Mouse (Mus musculus) mesoderm, embryonic 11.5 days (tissue): ENCODE measurements around the gene Rph3al.
A peak's percentile ranks its signal among the peaks of the same experiment; 100 is the strongest.

Source experiments
- DNase-seq: peaks from one replicate; pipeline ENCODE4 v3.0.0-alpha.2; 2012; ENCODE audit warnings: low read depth, low spot score

Rph3al gene

GRCm38 (mm10) chr11:75862466-75862865 lies 75.8 kb downstream of the Rph3al start:
- DNase-seq, result no peak

- no peak for DNase-seq
These were observed 76.6 kb downstream of the Rph3al start for GRCm38 (mm10) chr11:75861653-75862052.

- no peak for DNase-seq
These were observed 77.0 kb downstream of the Rph3al start for GRCm38 (mm10) chr11:75861213-75861612.

- DNase-seq, result no peak
These were observed 78.8 kb downstream of the Rph3al start for GRCm38 (mm10) chr11:75859460-75859859.

GRCm38 (mm10) chr11:75858975-75859374 lies 79.3 kb downstream of the Rph3al start:
- DNase-seq, result no peak

GRCm38 (mm10) chr11:75857781-75858180 lies 80.4 kb downstream of the Rph3al start:
- DNase-seq, result no peak

- DNase-seq, result no peak
These were observed 83.9 kb downstream of the Rph3al start for GRCm38 (mm10) chr11:75854327-75854726.

GRCm38 (mm10) chr11:75853067-75853636 lies 85.1 kb downstream of the Rph3al start:
- DNase-seq, result no peak

- DNase-seq, result no peak
These were observed 85.7 kb downstream of the Rph3al start for GRCm38 (mm10) chr11:75852485-75852884.

- DNase-seq, result no peak
These were observed 88.7 kb downstream of the Rph3al start for GRCm38 (mm10) chr11:75849552-75849951.

- peak; percentile 72 for DNase-seq
These were observed 91.6 kb downstream of the Rph3al start for GRCm38 (mm10) chr11:75846589-75846988.

GRCm38 (mm10) chr11:75845675-75846074 lies 92.6 kb downstream of the Rph3al start:
- no peak for DNase-seq

- DNase-seq, result no peak
These were observed 95.2 kb downstream of the Rph3al start for GRCm38 (mm10) chr11:75842904-75843619.

GRCm38 (mm10) chr11:75841503-75841902 lies 96.7 kb downstream of the Rph3al start:
- DNase-seq, result no peak

- DNase-seq, result no peak
These were observed 98.4 kb downstream of the Rph3al start for GRCm38 (mm10) chr11:75839536-75840430.

GRCm38 (mm10) chr11:75838861-75839426 lies 99.3 kb downstream of the Rph3al start:
- no peak for DNase-seq

GRCm38 (mm10) chr11:75836240-75836610 lies 102.0 kb downstream of the Rph3al start:
- no peak for DNase-seq

- no peak for DNase-seq
These were observed 102.5 kb downstream of the Rph3al start for GRCm38 (mm10) chr11:75835587-75836239.

GRCm38 (mm10) chr11:75833081-75833480 lies 105.1 kb downstream of the Rph3al start:
- no peak for DNase-seq

- DNase-seq, result no peak
These were observed 107.8 kb downstream of the Rph3al start for GRCm38 (mm10) chr11:75830386-75830785.

GRCm38 (mm10) chr11:75827414-75827813 lies 110.8 kb downstream of the Rph3al start:
- DNase-seq, result no peak

GRCm38 (mm10) chr11:75823506-75823905 lies 114.7 kb downstream of the Rph3al start:
- no peak for DNase-seq
